Mouse (Mus musculus) testis, postnatal 14 days (tissue): ENCODE measurements around the gene Lin7b.
A peak's percentile ranks its signal among the peaks of the same experiment; 100 is the strongest.

Source experiments
- DNase-seq: peaks from one replicate; pipeline ENCODE4 v3.0.0; 2021; ENCODE audit warnings: low spot score

The Lin7b gene

DNA sequence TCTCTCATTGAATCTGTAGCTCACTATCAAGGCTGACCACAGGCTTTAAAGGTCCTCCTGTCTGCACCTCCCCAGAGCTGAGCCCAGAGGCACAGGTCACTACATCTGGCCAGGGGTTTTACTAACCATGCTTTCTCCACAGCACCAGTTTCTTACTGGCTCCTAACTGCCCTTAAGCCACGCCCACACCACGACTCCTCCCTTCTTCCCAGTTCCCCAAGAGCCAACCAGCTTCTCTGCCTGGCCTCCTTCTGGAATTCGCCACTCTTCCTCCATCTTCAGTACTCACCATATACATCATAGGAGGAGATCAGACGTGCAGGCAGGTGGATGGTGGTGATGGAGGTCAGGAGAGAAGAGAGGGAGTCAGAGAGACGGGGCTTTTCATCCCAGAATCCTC lies 17.3 kb downstream of the Lin7b start:
- no peak for DNase-seq

- no peak for DNase-seq
Measured at GRCm38 (mm10) chr7:45346905-45347304, 23.5 kb downstream of the Lin7b start.

DNA sequence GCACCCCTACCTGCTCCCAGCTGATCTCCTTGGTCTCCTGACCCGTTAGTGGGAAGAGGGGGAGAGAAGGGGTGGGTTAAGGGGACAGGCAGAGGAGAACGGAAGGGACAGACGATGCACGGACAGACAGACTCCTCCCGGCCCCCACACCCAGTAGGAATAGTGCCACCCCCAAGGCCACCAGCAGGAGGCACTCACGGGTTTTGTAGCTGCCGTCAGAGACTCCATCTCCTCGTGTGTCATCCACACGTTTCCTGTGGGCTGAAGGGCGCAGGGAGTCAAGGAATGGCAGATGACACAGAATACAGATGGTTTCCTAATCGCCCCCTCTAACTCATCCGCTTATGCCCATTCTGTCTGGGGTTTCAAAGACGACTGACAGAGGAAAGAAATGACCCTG lies 26.8 kb downstream of the Lin7b start:
- no peak for DNase-seq

GRCm38 (mm10) chr7:45342081-45342480 lies 28.3 kb downstream of the Lin7b start:
- peak; percentile 39 for DNase-seq

- peak; percentile 83 for DNase-seq
Measured at GRCm38 (mm10) chr7:45341303-45341702, 29.1 kb downstream of the Lin7b start.

DNA sequence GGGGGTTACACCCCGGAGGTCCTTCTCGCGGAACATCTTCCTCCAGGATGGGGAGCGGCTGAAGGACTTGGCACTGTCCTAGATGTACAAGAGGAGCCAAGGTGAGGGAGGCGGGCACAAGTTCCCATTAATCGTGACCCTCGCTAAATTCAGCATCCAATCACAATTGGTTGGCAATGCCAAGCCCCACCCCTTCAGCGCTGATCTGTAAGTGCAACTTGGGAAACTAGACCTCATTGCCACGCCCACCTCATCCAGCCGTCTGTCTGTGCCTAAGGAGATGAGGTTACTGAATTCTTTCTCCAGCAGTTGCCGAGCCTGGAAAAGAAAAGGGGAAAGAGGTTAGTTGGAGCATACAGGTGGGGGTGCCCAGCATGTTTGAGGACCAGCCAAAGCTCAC lies 29.7 kb downstream of the Lin7b start:
- DNase-seq = peak; percentile 70

DNA sequence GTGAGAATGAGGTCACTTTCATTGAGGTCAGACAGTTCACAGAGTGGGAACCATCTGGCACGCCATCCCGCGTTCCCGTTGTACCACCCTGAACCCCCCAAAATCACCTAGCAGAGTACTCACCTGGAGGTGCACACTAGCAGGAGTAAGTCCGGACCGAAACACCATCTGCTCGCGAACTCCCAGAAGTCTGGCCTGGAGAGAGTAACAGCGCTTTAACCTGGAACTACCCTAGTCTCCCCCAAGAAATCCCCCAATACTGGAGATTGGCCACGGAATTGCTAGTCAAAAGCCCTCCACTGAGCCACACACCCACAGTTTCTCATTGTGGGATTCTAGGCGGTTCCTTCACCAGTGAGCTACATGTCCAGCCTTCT lies 30.3 kb downstream of the Lin7b start:
- DNase-seq = no peak

- DNase-seq = peak; percentile 62
Measured at GRCm38 (mm10) chr7:45339410-45340065, 30.8 kb downstream of the Lin7b start.

DNA sequence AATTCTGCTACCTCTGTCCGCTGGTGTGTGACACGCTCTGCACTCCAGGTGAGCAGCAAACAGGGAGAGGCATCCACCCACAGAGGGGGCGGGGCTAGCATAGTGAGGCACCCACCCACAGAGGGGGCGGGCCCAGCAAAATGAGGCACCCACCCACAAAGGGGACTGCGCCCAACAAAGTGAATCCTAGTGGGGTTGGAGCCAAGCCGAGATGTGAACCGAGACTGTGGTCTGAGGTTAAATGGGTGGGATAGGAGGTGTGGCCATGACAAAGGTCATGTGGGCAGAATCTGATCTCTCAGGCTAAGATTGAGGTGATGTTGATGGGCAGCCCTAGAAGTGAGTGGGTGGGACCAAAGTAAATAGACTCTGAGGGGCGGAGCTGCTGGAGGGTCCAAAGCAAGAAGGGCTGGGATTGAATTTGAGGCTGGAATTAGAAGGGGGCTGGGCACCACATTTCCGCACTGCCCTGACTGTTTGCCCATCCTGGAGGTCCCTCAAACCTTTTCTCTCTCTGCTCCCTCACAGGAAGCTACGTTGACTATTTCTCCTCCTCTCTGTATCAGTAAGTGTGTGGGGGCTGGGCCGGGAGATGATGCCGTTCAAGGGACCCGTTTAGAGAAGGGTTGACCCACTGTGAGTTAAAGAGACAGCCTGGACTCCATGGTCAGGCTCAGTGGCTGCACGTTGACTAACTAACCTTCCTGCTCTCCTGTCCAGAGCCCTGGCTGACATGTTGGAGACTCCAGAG lies 32.0 kb downstream of the Lin7b start:
- peak; percentile 52 for DNase-seq

GRCm38 (mm10) chr7:45337469-45337868 lies 32.9 kb downstream of the Lin7b start:
- DNase-seq = no peak

DNA sequence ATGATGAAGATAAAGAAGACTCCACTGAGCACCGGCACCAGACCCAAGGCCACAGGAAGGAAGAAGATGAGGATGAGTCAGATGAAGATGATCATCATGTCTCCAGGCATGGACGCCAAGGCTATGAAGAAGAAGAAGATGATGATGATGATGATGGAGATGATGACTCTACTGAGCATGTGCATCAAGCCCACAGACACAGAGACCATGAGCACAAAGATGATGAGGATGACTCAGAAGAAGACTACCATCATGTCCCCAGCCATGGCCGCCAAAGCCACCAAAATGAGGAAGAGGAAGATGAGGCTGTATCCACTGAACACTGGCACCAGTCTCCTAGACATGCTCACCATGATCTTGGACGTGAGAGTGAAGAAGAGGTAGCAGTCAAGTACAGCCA lies 34.1 kb downstream of the Lin7b start:
- DNase-seq = no peak

GRCm38 (mm10) chr7:45335056-45335455 lies 35.3 kb downstream of the Lin7b start, which contains the start of gene Hrc:
Hrc (plus strand) TSS chr7:45335290.
- DNase-seq = no peak

DNA sequence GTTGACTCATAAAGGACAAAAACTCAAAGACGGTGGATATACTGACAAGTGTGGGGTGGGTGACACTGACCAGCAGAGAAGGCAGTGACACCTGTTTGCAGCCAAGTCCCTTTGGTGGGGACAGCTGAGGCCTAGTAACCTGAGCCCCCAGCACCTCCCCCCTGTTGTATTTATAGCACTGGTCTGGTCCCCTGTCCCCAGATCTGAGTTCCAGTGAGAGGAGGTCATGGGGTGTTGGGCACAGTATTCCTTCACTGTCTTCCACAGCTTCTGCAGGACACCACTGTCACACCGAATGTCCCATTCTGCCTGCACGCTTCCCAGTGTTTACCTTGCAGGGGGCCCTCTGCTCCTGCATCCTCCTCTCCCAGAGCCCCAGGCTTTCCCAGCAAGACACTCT lies 35.8 kb downstream of the Lin7b start:
- no peak for DNase-seq

- peak; percentile 70 for DNase-seq
Measured at GRCm38 (mm10) chr7:45333431-45333982, 36.9 kb downstream of the Lin7b start, which contains the start of gene Trpm4. Trpm4 (minus strand) TSS chr7:45333780.

DNA sequence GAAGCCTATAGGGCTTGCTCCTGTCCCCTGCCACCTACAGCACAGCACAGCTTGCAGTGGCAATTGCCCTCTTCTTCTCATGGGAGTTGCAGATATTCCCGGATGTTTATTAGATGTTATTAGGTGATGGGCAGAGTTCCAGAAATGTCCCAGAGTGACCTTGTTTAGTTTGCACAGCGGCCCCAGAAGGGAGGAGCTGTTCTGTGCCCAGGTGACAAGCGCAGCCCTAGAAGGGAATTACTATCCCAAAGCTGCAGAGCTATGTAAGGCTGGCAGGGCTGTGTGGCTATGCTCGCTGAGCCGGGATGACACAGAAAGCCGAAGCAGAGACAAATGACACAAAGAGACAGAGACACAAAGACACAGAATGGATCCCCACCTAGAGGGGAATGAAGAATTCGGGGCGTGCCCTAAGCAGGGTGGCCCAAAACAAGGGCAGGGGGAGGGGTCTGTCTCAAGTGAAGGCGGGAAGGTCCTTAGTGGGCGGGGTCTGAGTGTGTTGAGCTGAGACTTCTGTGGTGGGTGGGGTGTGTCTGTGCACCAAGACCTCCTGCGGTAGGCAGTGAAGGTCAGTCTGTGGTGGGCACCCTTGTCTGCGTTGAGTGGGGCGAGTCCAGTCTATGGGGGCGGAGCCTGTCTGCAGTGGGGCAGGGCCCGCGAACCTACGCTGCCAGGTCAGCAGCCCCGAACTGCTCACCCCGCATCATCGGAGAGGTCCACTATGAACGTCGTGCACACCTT lies 37.5 kb downstream of the Lin7b start:
- no peak for DNase-seq

DNA sequence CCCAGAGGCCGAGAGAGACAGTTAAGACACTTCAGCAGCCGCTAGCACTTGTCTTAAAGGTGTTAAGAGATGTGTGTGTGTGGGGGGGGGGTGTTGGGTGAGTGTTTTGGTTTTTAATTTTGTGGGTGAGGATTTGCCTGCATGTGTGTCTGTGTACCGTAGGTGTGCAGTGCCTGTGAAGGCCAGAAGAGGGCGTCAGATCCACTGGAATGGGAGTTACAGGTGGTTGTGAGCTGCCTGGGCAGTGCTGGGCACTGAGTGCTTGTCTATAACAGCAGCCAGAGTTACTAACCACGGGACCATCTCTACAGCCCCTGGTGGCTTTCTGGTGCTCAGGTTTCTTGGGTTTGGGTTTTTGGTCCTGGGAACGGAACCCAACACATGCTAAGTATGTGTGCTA lies 38.9 kb downstream of the Lin7b start:
- no peak for DNase-seq

- no peak for DNase-seq
Measured at GRCm38 (mm10) chr7:45328841-45329475, 41.4 kb downstream of the Lin7b start.

GRCm38 (mm10) chr7:45325800-45326199 lies 44.6 kb downstream of the Lin7b start:
- DNase-seq = no peak

DNA sequence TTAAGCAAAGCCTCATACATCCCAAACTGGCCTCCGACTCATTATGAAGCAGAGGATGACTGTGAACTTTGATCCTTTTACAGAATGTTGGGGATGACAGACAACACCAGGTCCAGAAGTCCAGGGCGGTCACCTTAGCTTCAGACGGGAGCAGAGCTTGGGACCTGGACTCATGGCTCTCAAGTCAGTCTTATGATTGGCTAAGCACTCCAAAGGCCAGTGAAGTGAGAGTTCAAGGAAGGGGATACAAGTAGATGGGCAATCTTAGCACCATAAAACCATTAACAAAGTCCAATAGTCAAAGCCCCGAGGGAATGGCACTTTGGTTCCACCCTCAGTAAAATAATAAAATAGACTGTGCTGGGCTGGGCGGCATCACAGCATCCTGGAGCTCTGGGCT lies 47.3 kb downstream of the Lin7b start:
- DNase-seq = no peak

DNA sequence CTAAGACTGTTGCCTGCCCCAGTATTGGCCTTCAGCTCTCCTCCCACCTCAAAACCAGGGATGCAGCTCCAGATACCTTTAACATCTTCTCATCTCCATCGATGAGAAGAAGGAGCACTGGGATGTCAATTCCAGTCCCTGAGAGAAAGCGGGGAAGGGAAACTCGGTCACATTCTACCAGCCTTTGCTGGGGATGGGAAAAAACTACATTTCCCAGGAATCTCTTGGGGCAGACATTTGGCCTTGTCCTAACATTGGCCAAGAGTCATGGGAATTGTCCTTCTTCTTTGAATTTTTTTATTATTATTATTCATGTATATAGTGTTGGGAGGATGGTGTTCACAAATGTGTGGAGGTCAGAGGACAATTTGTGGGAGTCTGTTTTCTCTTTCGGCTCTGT lies 48.1 kb downstream of the Lin7b start:
- no peak for DNase-seq
